Mouse (Mus musculus) lung, postnatal 0 days (tissue): ENCODE results near the gene Acbd6. TPM values are rescaled to one million over a fixed set of nuclear protein-coding genes. Genes with fewer than 3 reads are reported as not detected.

Source experiments
- ATAC-seq: fragments of 200-750 bp; cut with Nextera tagmentation; 2 replicates; pipeline ENCODE4 v1.8.0; 2017; ENCODE audit warnings: moderate library complexity
- DNase-seq: peaks from one replicate; pipeline ENCODE4 v3.0.0-alpha.2; 2016; ENCODE audit warnings: low spot score
- H3K27ac ChIP-seq: fragments of 300-500 bp; sonication (generic); 2 replicates; pipeline ENCODE4 v1.5.1; 2014; ENCODE audit warnings: antibody characterized with exemption, mild to moderate bottlenecking, low read length, mixed read lengths
- H3K27me3 ChIP-seq: fragments of 300-500 bp; sonication (generic); replicated peaks from 2 replicates; pipeline ENCODE4 v1.6.1; 2014; ENCODE audit warnings: low read length, mixed read lengths; ENCODE audit not compliant: insufficient read depth
- H3K36me3 ChIP-seq: fragments of 300-500 bp; sonication (generic); 2 replicates; pipeline ENCODE4 v1.6.1; 2014; ENCODE audit warnings: low read length, mixed read lengths; ENCODE audit not compliant: insufficient read depth
- H3K4me1 ChIP-seq: fragments of 300-500 bp; sonication (generic); 2 replicates; pipeline ENCODE4 v1.6.1; 2014; ENCODE audit warnings: antibody characterized with exemption, low read depth, low read length, mixed read lengths; ENCODE audit not compliant: insufficient read depth
- H3K4me2 ChIP-seq: fragments of 300-500 bp; sonication (generic); replicated peaks from 2 replicates; pipeline ENCODE4 v1.6.1; 2014; ENCODE audit warnings: low read depth, mild to moderate bottlenecking, low read length, moderate library complexity, mixed read lengths
- H3K4me3 ChIP-seq: fragments of 300-500 bp; sonication (generic); 2 replicates; pipeline ENCODE4 v1.5.1; 2014; ENCODE audit warnings: low read depth, low read length
- H3K9ac ChIP-seq: fragments of 300-500 bp; sonication (generic); replicated peaks from 2 replicates; pipeline ENCODE4 v1.6.1; 2014; ENCODE audit warnings: low read depth, mild to moderate bottlenecking
- H3K9me3 ChIP-seq: fragments of 300-500 bp; sonication (generic); 2 replicates; pipeline ENCODE4 v1.6.1; 2016; ENCODE audit warnings: low read length, mixed read lengths
- CTCF ChIP-seq: IDR thresholded peaks from 2 replicates; pipeline ENCODE4 v1.5.1; 2016; ENCODE audit warnings: antibody characterized with exemption, mild to moderate bottlenecking
- EP300 ChIP-seq: IDR thresholded peaks from 2 replicates; pipeline ENCODE4 v1.6.1; 2016; ENCODE audit warnings: antibody characterized with exemption, mild to moderate bottlenecking, control low read depth
- WGBS: fragments of 180-500 bp; shearing (Covaris S2); extraction: QIAGEN DNeasy Blood & Tissue Kit; methylation state at CpG from one replicate; pipeline ENCODE4 v1.1.7; 2014; 5-methylcytosine and 5-hydroxymethylcytosine counted together
- polyA plus RNA-seq: library from polyadenylated mRNA; unstranded; fragments of >200 nt; fragmentation: Nextera tagmentation; extraction: Ambion mirVana; gene quantifications from 2 replicates; pipeline ENCODE4 v1.2.1, GENCODE M21; 2015

Acbd6 gene
- polyA plus RNA-seq, 1 experiment from 2014 or later = 57.6 TPM

DNA sequence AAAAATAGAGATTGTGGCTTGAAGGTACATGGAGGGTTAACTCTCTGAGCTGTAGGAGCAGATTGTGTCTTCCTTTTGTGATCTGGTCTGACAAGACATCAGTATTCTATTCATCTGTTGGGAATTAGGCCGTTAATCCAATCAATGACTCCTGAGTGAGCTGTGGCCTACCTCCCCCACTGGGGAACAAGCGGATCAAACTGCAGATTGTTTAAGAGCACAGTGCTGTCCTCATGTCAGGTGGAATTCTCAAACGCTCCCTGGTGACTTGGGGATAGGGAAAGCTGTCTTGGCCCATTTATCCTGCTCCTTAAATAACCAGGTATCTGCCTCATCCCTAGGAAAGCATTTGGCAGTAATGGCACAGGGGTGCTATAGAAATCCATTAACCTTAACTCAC lies 97.0 kb downstream of the Acbd6 start:
- no peak for TF ChIP-seq EP300
- no peak for TF ChIP-seq CTCF
- no peak for ATAC-seq
- H3K9ac ChIP-seq = no peak overlapping the region
- H3K4me3 ChIP-seq = no peak overlapping the region
- H3K36me3 ChIP-seq = no peaks in the 10 kb centered on the region
- H3K27ac ChIP-seq = no peak overlapping the region
- no peaks in the 10 kb centered on the region for H3K9me3 ChIP-seq
- no peak for DNase-seq
- H3K4me1 ChIP-seq = no peaks in the 10 kb centered on the region
- no peak overlapping the region for H3K4me2 ChIP-seq
- 59% methylated on average over 3 of the region's 3 CpGs for WGBS
- no peaks in the 10 kb centered on the region for H3K27me3 ChIP-seq

DNA sequence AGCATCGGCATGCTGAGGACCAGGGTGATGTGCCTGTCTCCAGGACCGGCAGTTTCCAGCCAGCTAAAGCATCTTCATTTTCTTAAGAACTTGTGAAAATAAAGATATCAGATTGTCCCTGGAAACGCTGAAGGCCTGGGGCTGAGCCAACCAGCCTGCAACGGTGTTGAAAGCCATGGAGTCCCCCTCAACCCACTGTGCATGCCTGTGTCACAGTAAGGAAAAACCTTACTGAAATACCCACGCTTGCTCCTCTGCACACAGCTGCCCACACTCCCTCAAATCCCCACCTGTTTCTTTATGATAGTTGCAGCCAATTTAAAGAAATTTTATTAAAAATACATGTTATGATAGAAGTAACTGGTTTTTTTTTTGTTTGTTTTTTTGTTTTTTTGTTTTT lies 98.4 kb downstream of the Acbd6 start:
- no peaks in the 10 kb centered on the region for H3K27me3 ChIP-seq
- H3K27ac ChIP-seq = no peak overlapping the region
- TF ChIP-seq EP300 = no peak
- TF ChIP-seq CTCF = no peak
- no peak overlapping the region for H3K9ac ChIP-seq
- H3K4me3 ChIP-seq = no peak overlapping the region
- H3K9me3 ChIP-seq = no peaks in the 10 kb centered on the region
- H3K4me1 ChIP-seq = no peaks in the 10 kb centered on the region
- H3K36me3 ChIP-seq = no peaks in the 10 kb centered on the region
- no peak overlapping the region for H3K4me2 ChIP-seq
- no peak for ATAC-seq
- WGBS = 67% methylated on average over 5 of the region's 5 CpGs
- DNase-seq = no peak

DNA sequence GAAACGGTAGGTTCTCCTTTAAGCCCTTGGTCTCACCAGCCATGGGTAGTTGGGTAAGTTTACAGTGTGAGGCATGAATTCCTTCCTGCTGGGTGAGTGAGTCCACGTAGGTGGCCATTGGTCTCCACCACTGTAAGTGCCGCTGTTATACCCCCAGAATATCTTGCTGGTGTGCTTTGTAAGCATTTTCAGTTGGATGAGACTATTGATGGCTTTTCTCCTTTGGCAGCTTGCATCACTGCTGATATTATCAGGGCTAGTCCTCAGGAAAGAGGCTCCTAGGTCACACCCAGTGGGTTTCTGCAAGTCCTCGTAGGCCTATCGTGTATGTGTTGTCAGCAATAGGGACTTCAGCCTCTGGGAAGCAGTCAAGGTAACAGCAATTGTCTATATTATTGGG lies 106.1 kb downstream of the Acbd6 start:
- TF ChIP-seq CTCF (no peak), EP300 (no peak)
- no peaks in the 10 kb centered on the region for H3K36me3 ChIP-seq
- no peak overlapping the region for H3K27ac ChIP-seq
- H3K4me3 ChIP-seq = no peak overlapping the region
- no peak for ATAC-seq
- H3K9ac ChIP-seq = no peak overlapping the region
- H3K4me1 ChIP-seq = no peaks in the 10 kb centered on the region
- H3K4me2 ChIP-seq = no peak overlapping the region
- WGBS = 68% methylated on average over 5 of the region's 5 CpGs
- no peak for DNase-seq
- no peaks in the 10 kb centered on the region for H3K27me3 ChIP-seq
- no peaks in the 10 kb centered on the region for H3K9me3 ChIP-seq

DNA sequence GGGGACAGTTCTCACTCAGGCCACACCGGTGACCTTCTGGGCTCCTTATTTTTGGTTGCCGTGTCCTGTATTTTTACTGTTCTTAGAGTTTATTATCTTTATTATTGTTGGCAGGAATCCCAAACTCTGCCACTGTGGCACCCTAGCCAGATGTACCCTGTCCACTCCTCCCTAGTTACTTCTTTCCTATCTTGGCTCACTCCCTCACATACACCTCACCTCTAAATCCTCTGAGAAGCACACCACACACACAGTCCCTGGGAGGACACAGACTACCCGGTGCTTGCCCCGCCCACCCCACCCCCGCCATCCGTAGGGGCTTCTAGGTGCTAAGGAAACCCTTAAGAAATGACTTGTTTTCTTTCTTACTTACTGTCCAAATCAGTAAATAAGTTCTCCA lies 117.7 kb downstream of the Acbd6 start:
- DNase-seq = no peak
- H3K27ac ChIP-seq = no peak overlapping the region
- H3K4me1 ChIP-seq = no peaks in the 10 kb centered on the region
- H3K9me3 ChIP-seq = no peaks in the 10 kb centered on the region
- no peak overlapping the region for H3K4me2 ChIP-seq
- no peak overlapping the region for H3K9ac ChIP-seq
- H3K27me3 ChIP-seq = no peaks in the 10 kb centered on the region
- WGBS = 81% methylated on average over 6 of the region's 6 CpGs
- no peak overlapping the region for H3K4me3 ChIP-seq
- TF ChIP-seq CTCF (no peak), EP300 (no peak)
- H3K36me3 ChIP-seq = no peaks in the 10 kb centered on the region
- no peak for ATAC-seq

DNA sequence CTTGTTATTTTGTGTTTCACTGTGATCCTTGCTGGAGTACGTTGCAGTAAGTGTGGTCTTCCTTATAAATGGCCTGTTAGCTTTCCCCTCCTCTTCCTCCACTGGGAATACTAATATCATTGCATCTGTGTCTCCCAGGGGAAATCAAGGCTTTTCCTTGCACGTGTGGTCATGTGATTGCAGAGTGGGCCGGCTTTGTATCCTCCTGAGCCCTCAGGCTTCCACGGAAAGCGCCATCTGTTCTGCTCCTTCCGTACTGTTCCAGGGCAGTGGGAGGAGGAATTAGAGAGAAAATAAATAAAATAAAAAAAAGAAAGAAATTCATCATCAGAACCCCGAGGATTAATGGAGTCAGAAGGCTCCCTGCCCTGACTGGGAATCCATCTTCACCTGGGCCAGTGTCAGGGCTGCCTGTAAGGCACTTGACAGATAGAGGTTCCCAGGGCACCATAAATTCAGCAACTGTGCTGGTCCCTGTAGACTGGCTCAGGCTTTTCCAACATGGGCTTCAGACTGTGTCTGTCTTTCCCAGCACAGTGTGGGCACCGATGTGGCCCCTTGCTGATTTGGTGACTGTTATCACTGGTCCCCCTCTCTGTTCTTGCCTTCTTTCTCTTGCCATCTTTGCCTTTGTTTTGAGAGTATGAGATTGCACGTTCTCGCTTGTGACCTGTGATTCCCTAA lies 123.3 kb downstream of the Acbd6 start:
- no peaks in the 10 kb centered on the region for H3K9me3 ChIP-seq
- DNase-seq (no peak), ATAC-seq (no peak)
- no peaks in the 10 kb centered on the region for H3K36me3 ChIP-seq
- H3K27ac ChIP-seq = no peak overlapping the region
- TF ChIP-seq EP300 = no peak
- TF ChIP-seq CTCF = no peak
- WGBS = 68% methylated on average over 10 of the region's 10 CpGs
- H3K4me3 ChIP-seq = no peak overlapping the region
- H3K27me3 ChIP-seq = no peaks in the 10 kb centered on the region
- no peaks in the 10 kb centered on the region for H3K4me1 ChIP-seq
- H3K4me2 ChIP-seq = no peak overlapping the region
- no peak overlapping the region for H3K9ac ChIP-seq

DNA sequence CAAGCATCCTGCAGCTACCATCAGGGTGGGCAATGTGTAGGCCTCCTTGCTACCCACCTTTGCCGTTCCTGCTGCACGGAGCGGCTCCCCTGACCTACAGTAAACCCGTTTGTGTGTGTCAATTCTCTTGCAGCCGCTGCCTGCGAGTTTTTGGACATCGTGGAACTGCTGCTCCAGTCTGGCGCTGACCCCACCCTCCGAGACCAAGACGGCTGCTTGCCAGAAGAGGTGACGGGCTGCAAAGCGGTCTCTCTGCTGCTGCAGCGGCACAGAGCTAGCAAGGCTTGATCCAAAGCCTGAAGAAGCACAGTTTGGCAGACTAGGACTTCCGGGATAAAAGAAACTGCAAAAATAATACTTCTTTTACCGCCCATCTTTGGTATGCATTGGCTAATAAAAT lies 128.9 kb downstream of the Acbd6 start:
- H3K9ac ChIP-seq = no peak overlapping the region
- no peak overlapping the region for H3K4me2 ChIP-seq
- TF ChIP-seq CTCF (no peak), EP300 (no peak)
- H3K27me3 ChIP-seq = no peaks in the 10 kb centered on the region
- H3K36me3 ChIP-seq = no peaks in the 10 kb centered on the region
- H3K4me3 ChIP-seq = no peak overlapping the region
- WGBS = 72% methylated on average over 15 of the region's 15 CpGs
- DNase-seq (no peak), ATAC-seq (no peak)
- H3K27ac ChIP-seq = no peak overlapping the region
- no peaks in the 10 kb centered on the region for H3K4me1 ChIP-seq
- no peaks in the 10 kb centered on the region for H3K9me3 ChIP-seq

DNA sequence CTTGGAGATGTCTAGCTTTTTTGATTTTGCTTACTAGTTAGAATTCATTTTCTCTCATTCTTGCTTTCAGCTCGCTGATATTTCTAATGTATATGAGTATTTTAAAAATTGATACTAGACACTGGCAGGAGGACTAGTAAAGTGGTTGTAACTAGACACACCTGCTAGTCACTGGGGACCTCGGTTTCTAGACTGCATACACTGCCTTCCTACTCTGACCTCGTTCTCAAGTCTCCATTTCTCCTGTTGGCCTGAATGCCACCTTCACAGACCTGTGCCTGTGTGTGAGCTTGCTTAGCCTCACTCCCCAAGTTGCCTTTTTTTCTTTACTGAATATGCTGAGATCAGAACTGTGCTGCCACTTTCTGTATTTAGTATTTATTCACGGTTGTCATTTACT lies 131.2 kb downstream of the Acbd6 start:
- DNase-seq (no peak), ATAC-seq (no peak)
- TF ChIP-seq EP300 = no peak
- TF ChIP-seq CTCF = no peak
- Histone ChIP-seq H3K9me3 (no peaks in the 10 kb centered on the region), H3K4me3 (no peak overlapping the region), H3K4me1 (no peaks in the 10 kb centered on the region), H3K4me2 (no peak overlapping the region), H3K36me3 (no peaks in the 10 kb centered on the region), H3K27me3 (no peaks in the 10 kb centered on the region), H3K9ac (no peak overlapping the region), H3K27ac (no peak overlapping the region)
- 78% methylated on average over 4 of the region's 4 CpGs for WGBS
